Mouse (Mus musculus) cortical plate, adult 2 months (tissue): ENCODE data around the gene Wdr95. TPM values are rescaled to one million over a fixed set of nuclear protein-coding genes. Genes with fewer than 3 reads are reported as not detected.

Experiments used
- H3K27ac ChIP-seq: fragments of 200-500 bp; 2 replicates; pipeline ENCODE4 v1.5.1; 2012; ENCODE audit warnings: low read length, control low read depth, inconsistent platforms; ENCODE audit not compliant: insufficient read depth
- H3K4me1 ChIP-seq: fragments of 200-500 bp; 2 replicates; pipeline ENCODE4 v1.6.1; 2011; ENCODE audit warnings: low read length; ENCODE audit not compliant: control insufficient read depth, insufficient read depth
- H3K4me3 ChIP-seq: fragments of 200-500 bp; 2 replicates; pipeline ENCODE4 v1.5.1; 2011; ENCODE audit warnings: mild to moderate bottlenecking, low read length, control low read depth; ENCODE audit not compliant: insufficient read depth
- CTCF ChIP-seq: fragments of 200-500 bp; IDR thresholded peaks from 2 replicates; pipeline ENCODE4 v1.5.1; 2011; ENCODE audit warnings: mild to moderate bottlenecking, control low read depth, low read length; ENCODE audit not compliant: insufficient read depth; ENCODE audit errors: extremely low read depth
- POLR2A ChIP-seq: fragments of 200-500 bp; IDR thresholded peaks from 2 replicates; pipeline ENCODE4 v1.6.1; 2011; ENCODE audit warnings: mild to moderate bottlenecking, low read length, control low read depth; ENCODE audit not compliant: insufficient read depth; ENCODE audit errors: extremely low read depth
- polyA plus RNA-seq: library from polyadenylated mRNA; depleted of rRNA; stranded (reverse); fragments of >200 nt; gene quantifications from 2 replicates; pipeline ENCODE4 v1.2.3, GENCODE M21; 2012

Gene Wdr95
- polyA plus RNA-seq, 1 experiment, result 1.3 TPM

GRCm38 (mm10) chr5:149566026-149566425, 37.5 kb downstream of the Wdr95 start:
- Histone ChIP-seq H3K27ac (no peak overlapping the region), H3K4me3 (no peak overlapping the region)
- TF ChIP-seq CTCF, result no peak
- no peak for TF ChIP-seq POLR2A

GRCm38 (mm10) chr5:149566957-149567356, 38.5 kb downstream of the Wdr95 start:
- H3K4me1 ChIP-seq, result peaks cover 10% of the 10 kb centered on the region
- TF ChIP-seq CTCF (no peak), POLR2A (no peak)
- H3K4me3 ChIP-seq, result no peak overlapping the region
- H3K27ac ChIP-seq, result no peak overlapping the region; the same call in 1 of the 2 replicates

More at GRCm38 (mm10) chr5:149566026-149566425, 37.5 kb downstream of the Wdr95 start:
- H3K4me1 ChIP-seq, result peaks cover 12% of the 10 kb centered on the region

GRCm38 (mm10) chr5:149568993-149569392, 40.5 kb downstream of the Wdr95 start:
- TF ChIP-seq CTCF (no peak), POLR2A (no peak)
- Histone ChIP-seq H3K27ac (peak overlapping the region; percentile 25; the same call in 1 of the 2 replicates), H3K4me1 (peaks cover 10% of the 10 kb centered on the region), H3K4me3 (no peak overlapping the region)

GRCm38 (mm10) chr5:149576977-149577376, 48.5 kb downstream of the Wdr95 start:
- Histone ChIP-seq H3K27ac (no peak overlapping the region), H3K4me3 (no peak overlapping the region), H3K4me1 (peaks cover 4% of the 10 kb centered on the region)
- TF ChIP-seq CTCF (no peak), POLR2A (no peak)

- no peak overlapping the region for H3K27ac ChIP-seq
- H3K4me3 ChIP-seq, result no peak overlapping the region
- H3K4me1 ChIP-seq, result peaks cover 4% of the 10 kb centered on the region
- TF ChIP-seq POLR2A, result no peak
These were observed 49.0 kb downstream of the Wdr95 start for GRCm38 (mm10) chr5:149577449-149577848.

GRCm38 (mm10) chr5:149582642-149583262, 54.3 kb downstream of the Wdr95 start:
- TF ChIP-seq POLR2A (no peak), CTCF (no peak)
- Histone ChIP-seq H3K4me1 (no peaks in the 10 kb centered on the region), H3K4me3 (no peak overlapping the region), H3K27ac (no peak overlapping the region)

GRCm38 (mm10) chr5:149583507-149583906, 55.0 kb downstream of the Wdr95 start:
- Histone ChIP-seq H3K4me3 (no peak overlapping the region), H3K4me1 (no peaks in the 10 kb centered on the region), H3K27ac (no peak overlapping the region)
- TF ChIP-seq POLR2A, result no peak
- no peak for TF ChIP-seq CTCF

- Histone ChIP-seq H3K4me1 (no peaks in the 10 kb centered on the region), H3K27ac (no peak overlapping the region), H3K4me3 (no peak overlapping the region)
- TF ChIP-seq CTCF, result no peak
- TF ChIP-seq POLR2A, result no peak
These were observed 55.7 kb downstream of the Wdr95 start for GRCm38 (mm10) chr5:149584154-149584655.

GRCm38 (mm10) chr5:149585231-149585630, 56.8 kb downstream of the Wdr95 start:
- Histone ChIP-seq H3K4me1 (peaks cover 2% of the 10 kb centered on the region; the same call in 1 of the 2 replicates), H3K27ac (no peak overlapping the region), H3K4me3 (no peak overlapping the region)
- TF ChIP-seq CTCF (no peak), POLR2A (no peak)

- TF ChIP-seq POLR2A, result no peak
- no peak for TF ChIP-seq CTCF
These were observed 57.4 kb downstream of the Wdr95 start for GRCm38 (mm10) chr5:149585910-149586309.

More at GRCm38 (mm10) chr5:149585910-149586309, 57.4 kb downstream of the Wdr95 start:
- H3K4me3 ChIP-seq, result no peak overlapping the region
- no peak overlapping the region for H3K27ac ChIP-seq
- H3K4me1 ChIP-seq, result peaks cover 2% of the 10 kb centered on the region; the same call in 1 of the 2 replicates
